Mouse (Mus musculus) MEL (cell line): ENCODE data around the gene Bcl2l10. TPM values are rescaled to one million over a fixed set of nuclear protein-coding genes. Genes with fewer than 3 reads are reported as not detected.

Source experiments
- DNase-seq: peaks from one replicate; pipeline ENCODE4 v3.0.0; 2011; ENCODE audit warnings: low read depth, low spot score
- H3K27ac ChIP-seq: 2 replicates; pipeline ENCODE4 v1.5.1; 2012; ENCODE audit warnings: low read depth, mild to moderate bottlenecking, control low read depth, low read length, moderate library complexity; ENCODE audit not compliant: control insufficient read depth
- H3K27me3 ChIP-seq, 2 experiments: fragments of 150-350 bp in 1 of 2; sonication (generic) in 1 of 2; 2 replicates each; pipeline ENCODE4 v1.6.1; 2012; ENCODE audit warnings: low read length in 2 of 2, mild to moderate bottlenecking in 2 of 2, improper control_type of control experiment in 1 of 2, moderate library complexity in 1 of 2; ENCODE audit not compliant: insufficient read depth in 2 of 2, control insufficient read depth in 1 of 2
- H3K36me3 ChIP-seq, 2 experiments: 2 replicates each; pipeline ENCODE4 v1.6.1; 2012 to 2014; ENCODE audit warnings: low read length in 2 of 2, improper control_type of control experiment in 1 of 2, inconsistent platforms in 1 of 2, mild to moderate bottlenecking in 1 of 2; ENCODE audit not compliant: insufficient read depth in 2 of 2, control insufficient read depth in 1 of 2
- H3K4me1 ChIP-seq, 2 experiments: fragments of 150-350 bp in 1 of 2; sonication (generic) in 1 of 2; 2 replicates each; pipeline ENCODE4 v1.6.1; 2012; ENCODE audit warnings: low read length in 2 of 2, improper control_type of control experiment in 1 of 2, mild to moderate bottlenecking in 1 of 2; ENCODE audit not compliant: insufficient read depth in 2 of 2, control insufficient read depth in 1 of 2
- H3K4me3 ChIP-seq, 2 experiments: fragments of 150-350 bp in 1 of 2; sonication (generic) in 1 of 2; 2 replicates each; pipeline ENCODE4 v1.5.1; 2012; ENCODE audit warnings: low read depth in 2 of 2, low read length in 2 of 2, mild to moderate bottlenecking in 2 of 2, moderate library complexity in 2 of 2, control low read depth in 1 of 2, improper control_type of control experiment in 1 of 2; ENCODE audit not compliant: control insufficient read depth in 1 of 2, insufficient read depth in 1 of 2
- H3K79me2 ChIP-seq: 2 replicates; pipeline ENCODE4 v1.6.1; 2012; ENCODE audit warnings: mild to moderate bottlenecking, low read length, moderate library complexity; ENCODE audit not compliant: control insufficient read depth, poor library complexity, insufficient read depth
- H3K9ac ChIP-seq: 2 replicates; pipeline ENCODE4 v1.6.1; 2012; ENCODE audit warnings: low read depth, mild to moderate bottlenecking, control low read depth, low read length, moderate library complexity; ENCODE audit not compliant: control insufficient read depth, poor library complexity, severe bottlenecking
- H3K9me3 ChIP-seq: fragments of 150-350 bp; sonication (generic); replicated peaks from 2 replicates; pipeline ENCODE4 v1.6.1; 2012; ENCODE audit warnings: mild to moderate bottlenecking, low read length, improper control_type of control experiment, moderate library complexity; ENCODE audit not compliant: insufficient read depth
- CTCF ChIP-seq, 3 experiments: IDR thresholded peaks in 2 of 3; conservative IDR thresholded peaks in 1 of 3; 2 replicates each; pipeline ENCODE4 v1.5.1; 2011 to 2012; ENCODE audit warnings: low read length in 3 of 3, low read depth in 2 of 3, mild to moderate bottlenecking in 2 of 3, improper control_type of control experiment in 1 of 3, inconsistent platforms in 1 of 3, mixed read lengths in 1 of 3, moderate library complexity in 1 of 3; ENCODE audit not compliant: control insufficient read depth in 1 of 3, insufficient read depth in 1 of 3, poor library complexity in 1 of 3, severe bottlenecking in 1 of 3
- E2F4 ChIP-seq: IDR thresholded peaks from 2 replicates; pipeline ENCODE4 v1.6.1; 2011; ENCODE audit warnings: low read depth, low read length, improper control_type of control experiment, borderline replicate concordance
- EP300 ChIP-seq, 2 experiments: IDR thresholded peaks; 2 replicates each; pipeline ENCODE4 v1.6.1; 2011; ENCODE audit warnings: improper control_type of control experiment in 2 of 2, low read length in 2 of 2, low read depth in 1 of 2, mild to moderate bottlenecking in 1 of 2
- ETS1 ChIP-seq: IDR thresholded peaks from 2 replicates; pipeline ENCODE4 v1.6.1; 2012; ENCODE audit warnings: low read depth, mild to moderate bottlenecking, inconsistent platforms, low read length, improper control_type of control experiment, moderate library complexity
- GATA1 ChIP-seq: IDR thresholded peaks from 2 replicates; pipeline ENCODE4 v1.6.1; 2011; ENCODE audit warnings: low read depth, low read length, improper control_type of control experiment
- HCFC1 ChIP-seq: IDR thresholded peaks from 2 replicates; pipeline ENCODE4 v1.6.1; 2012; ENCODE audit warnings: low read depth, mild to moderate bottlenecking, inconsistent platforms, low read length, improper control_type of control experiment, moderate library complexity
- KAT2A ChIP-seq: conservative IDR thresholded peaks from 2 replicates; pipeline ENCODE4 v1.6.1; 2012; ENCODE audit warnings: low read depth, low read length, improper control_type of control experiment, inconsistent platforms
- MAFK ChIP-seq: IDR thresholded peaks from 2 replicates; pipeline ENCODE4 v1.6.1; 2011; ENCODE audit warnings: low read depth, mild to moderate bottlenecking, low read length, improper control_type of control experiment, borderline replicate concordance
- MYB ChIP-seq: IDR thresholded peaks from 2 replicates; pipeline ENCODE4 v1.6.1; 2011; ENCODE audit warnings: mild to moderate bottlenecking, low read depth, low read length, improper control_type of control experiment
- NRF1 ChIP-seq: IDR thresholded peaks from 2 replicates; pipeline ENCODE4 v1.6.1; 2014; ENCODE audit warnings: low read depth, mild to moderate bottlenecking, inconsistent platforms, low read length, improper control_type of control experiment, moderate library complexity; ENCODE audit not compliant: poor library complexity, insufficient read depth, severe bottlenecking
- POLR2AphosphoS5 ChIP-seq: IDR thresholded peaks from 2 replicates; pipeline ENCODE4 v1.6.1; 2012; ENCODE audit warnings: low read depth, borderline replicate concordance, mild to moderate bottlenecking, inconsistent platforms, low read length, moderate library complexity, mixed read lengths
- RCOR1 ChIP-seq: IDR thresholded peaks from 2 replicates; pipeline ENCODE4 v1.6.1; 2012; ENCODE audit warnings: low read depth, mild to moderate bottlenecking, inconsistent platforms, low read length, improper control_type of control experiment
- SMC3 ChIP-seq: IDR thresholded peaks from 2 replicates; pipeline ENCODE4 v1.6.1; 2011; ENCODE audit warnings: low read depth, low read length, improper control_type of control experiment
- TAL1 ChIP-seq: IDR thresholded peaks from 2 replicates; pipeline ENCODE4 v1.6.1; 2012; ENCODE audit warnings: mild to moderate bottlenecking, inconsistent platforms, low read length, moderate library complexity, mixed read lengths
- USF2 ChIP-seq, 2 experiments: IDR thresholded peaks; 2 replicates each; pipeline ENCODE4 v1.6.1; 2011 to 2012; ENCODE audit warnings: improper control_type of control experiment in 2 of 2, low read length in 2 of 2, borderline replicate concordance in 1 of 2, inconsistent platforms in 1 of 2, low read depth in 1 of 2, mild to moderate bottlenecking in 1 of 2; ENCODE audit not compliant: insufficient read depth in 1 of 2
- ZC3H11A ChIP-seq: IDR thresholded peaks from 2 replicates; pipeline ENCODE4 v1.6.1; 2012; ENCODE audit warnings: low read depth, mild to moderate bottlenecking, inconsistent platforms, low read length, improper control_type of control experiment
- ZKSCAN1 ChIP-seq: IDR thresholded peaks from 2 replicates; pipeline ENCODE4 v1.6.1; 2012; ENCODE audit warnings: low read depth, mild to moderate bottlenecking, inconsistent platforms, low read length, improper control_type of control experiment, moderate library complexity
- ZMIZ1 ChIP-seq: IDR thresholded peaks from 2 replicates; pipeline ENCODE4 v1.6.1; 2012; ENCODE audit warnings: low read depth, mild to moderate bottlenecking, inconsistent platforms, low read length, improper control_type of control experiment, moderate library complexity
- polyA plus RNA-seq, 2 experiments: library from polyadenylated mRNA; stranded (reverse) in 1 of 2; unstranded in 1 of 2; fragments of >175 nt in 1 of 2; fragments of >200 nt in 1 of 2; gene quantifications; 2 replicates each; pipeline versions ENCODE4 v1.2.1 to v1.2.4; 2012; ENCODE audit warnings: low replicate concordance in 2 of 2, low read depth in 1 of 2; ENCODE audit not compliant: insufficient read length in 2 of 2, insufficient read depth in 1 of 2, missing spikeins in 1 of 2
- total RNA-seq: library from RNA; depleted of rRNA; stranded (reverse); fragments of 300-350 nt; gene quantifications from 2 replicates; pipeline ENCODE4 v1.2.3, GENCODE M21; 2012

Bcl2l10 gene
- total and polyA plus RNA-seq, 3 experiments: not detected

DNA sequence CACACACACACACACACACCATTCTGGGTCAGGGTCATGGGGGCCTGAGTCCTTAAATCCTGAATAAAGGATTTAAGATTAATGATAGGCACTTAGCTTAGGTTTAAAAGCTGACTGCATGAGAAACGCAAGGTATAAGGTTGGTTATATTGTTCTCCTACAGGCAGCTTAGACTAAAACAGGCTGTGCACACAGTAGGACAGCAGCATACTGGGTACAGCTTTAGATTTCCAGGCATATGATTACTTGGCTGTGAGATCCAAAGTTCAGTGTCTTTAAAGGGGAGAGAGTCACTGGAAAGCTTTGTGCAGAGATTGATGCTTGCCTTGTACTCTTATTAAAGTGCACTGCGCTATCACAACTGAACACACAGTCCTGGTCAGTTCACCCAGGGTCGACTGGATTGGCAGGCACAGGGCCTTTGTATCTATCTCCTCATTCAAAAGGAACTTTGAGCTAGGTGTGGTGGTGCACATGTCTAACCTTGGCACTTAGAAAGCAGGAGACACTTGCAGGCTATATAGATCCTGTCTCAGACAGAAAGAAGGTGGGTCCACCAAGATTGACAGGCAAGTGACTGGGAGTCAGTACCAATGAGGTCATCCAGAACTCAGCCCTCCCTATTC lies 36.9 kb downstream of the Bcl2l10 start:
- H3K4me1 ChIP-seq: no peaks in the 10 kb centered on the region
- TF ChIP-seq EP300 (IDR thresholded peaks at IDR 0.05; ENCODE audit: low read depth in 1 of 2, low read length in 2 of 2): no peak
- peak; percentile 62; the same call in 1 of the 2 replicates for TF ChIP-seq ZKSCAN1
- no peak for TF ChIP-seq KAT2A
- TF ChIP-seq CTCF (IDR thresholded peaks at IDR 0.05 in 2 of 3, conservative IDR thresholded peaks at IDR 0.05 in 1 of 3; ENCODE audit: control insufficient read depth in 1 of 3, insufficient read depth in 1 of 3, low read depth in 2 of 3, low read length in 3 of 3, poor library complexity in 1 of 3, severe bottlenecking in 1 of 3): no peak
- no peak for TF ChIP-seq USF2 (IDR thresholded peaks at IDR 0.05; ENCODE audit: borderline replicate concordance in 1 of 2, insufficient read depth in 1 of 2, low read depth in 1 of 2, low read length in 2 of 2)
- TF ChIP-seq ZC3H11A: no peak
- TF ChIP-seq TAL1: no peak
- TF ChIP-seq, all 39 proteins: peak for 1
- Histone ChIP-seq H3K79me2 (no peaks in the 10 kb centered on the region), H3K9me3 (no peaks in the 10 kb centered on the region), H3K9ac (no peak overlapping the region), H3K27me3 (no peaks in the 10 kb centered on the region), H3K36me3 (peaks cover 0 to 8% of the 10 kb centered on the region in 2 experiments; a peak in 2 of 4 replicates), H3K27ac (no peak overlapping the region), H3K4me3 (no peak overlapping the region)
- no peak for DNase-seq

DNA sequence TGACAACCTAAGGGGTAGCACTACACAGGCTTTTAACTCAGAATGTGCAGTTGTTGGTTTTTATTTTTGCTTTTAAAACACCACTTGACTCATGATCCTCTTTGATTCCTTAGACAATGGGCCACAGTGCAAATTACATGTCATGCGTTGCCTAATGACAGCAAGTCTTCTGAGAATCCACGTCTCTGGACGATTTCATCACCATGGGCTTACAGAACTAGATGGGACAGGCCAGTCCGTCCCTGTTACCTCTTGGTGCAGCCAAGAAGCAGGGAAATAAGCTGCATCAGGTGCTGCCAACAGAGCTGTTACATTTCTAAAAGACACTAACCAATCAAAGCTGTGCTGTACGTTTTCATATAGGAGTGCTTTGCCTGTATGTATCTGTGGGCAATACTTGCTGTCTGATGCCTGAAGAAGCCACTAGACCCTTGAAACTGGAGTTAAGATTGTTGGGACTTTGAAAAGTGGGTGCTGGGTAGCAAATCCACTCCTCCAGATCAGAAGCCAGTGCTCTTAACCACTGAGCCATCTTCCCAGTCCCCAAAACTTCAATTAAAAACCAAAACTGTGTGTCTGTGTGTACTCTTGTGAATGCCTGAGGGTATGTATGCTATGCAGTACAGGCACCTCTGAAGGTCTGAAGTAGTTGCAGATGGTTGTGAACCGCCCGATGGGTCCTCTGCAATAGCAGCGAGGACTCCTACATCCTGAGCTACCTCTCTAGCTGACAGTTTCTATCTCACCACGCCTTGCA lies 37.8 kb downstream of the Bcl2l10 start:
- H3K9me3 ChIP-seq: no peaks in the 10 kb centered on the region
- no peaks in the 10 kb centered on the region for H3K27me3 ChIP-seq
- H3K4me3 ChIP-seq: no peak overlapping the region
- no peak for DNase-seq
- no peaks in the 10 kb centered on the region for H3K4me1 ChIP-seq
- H3K27ac ChIP-seq: no peak overlapping the region
- H3K79me2 ChIP-seq: no peaks in the 10 kb centered on the region
- no peak overlapping the region for H3K9ac ChIP-seq
- peaks cover 0 to 8% of the 10 kb centered on the region in 2 experiments; a peak in 2 of 4 replicates for H3K36me3 ChIP-seq
- no peak for TF ChIP-seq ZMIZ1
- TF ChIP-seq HCFC1: no peak
- no peak for TF ChIP-seq POLR2AphosphoS5
- no peak for TF ChIP-seq MAFK
- no peak for TF ChIP-seq TAL1
- TF ChIP-seq ETS1: no peak
- TF ChIP-seq SMC3: no peak
- no peak for TF ChIP-seq E2F4
- TF ChIP-seq GATA1: no peak
- TF ChIP-seq NRF1: no peak
- no peak for TF ChIP-seq CTCF (IDR thresholded peaks at IDR 0.05 in 2 of 3, conservative IDR thresholded peaks at IDR 0.05 in 1 of 3; ENCODE audit: control insufficient read depth in 1 of 3, insufficient read depth in 1 of 3, low read depth in 2 of 3, low read length in 3 of 3, poor library complexity in 1 of 3, severe bottlenecking in 1 of 3)
- TF ChIP-seq MYB: no peak
- TF ChIP-seq RCOR1: no peak
